Mouse (Mus musculus) 3134 (cell line): ENCODE data around the gene Gmpr.
A peak's percentile ranks its signal among the peaks of the same experiment; 100 is the strongest.

Source experiments
- DNase-seq: peaks from one replicate; pipeline ENCODE4 v3.0.0-alpha.2; 2011; ENCODE audit warnings: low spot score; ENCODE audit not compliant: insufficient read length; ENCODE audit errors: extremely low read depth

The Gmpr gene

GRCm38 (mm10) chr13:45538091-45538490 is 30.8 kb downstream of the Gmpr start:
- DNase-seq: no peak

- DNase-seq: no peak
These were observed 31.4 kb downstream of the Gmpr start for GRCm38 (mm10) chr13:45538532-45539204.

- DNase-seq: peak; percentile 28
These were observed 31.9 kb downstream of the Gmpr start for GRCm38 (mm10) chr13:45539205-45539568.

- no peak for DNase-seq
These were observed 38.7 kb downstream of the Gmpr start for GRCm38 (mm10) chr13:45545974-45546373.

- no peak for DNase-seq
These were observed 39.7 kb downstream of the Gmpr start for GRCm38 (mm10) chr13:45546946-45547345.

- no peak for DNase-seq
These were observed 40.3 kb downstream of the Gmpr start for GRCm38 (mm10) chr13:45547549-45547948.

GRCm38 (mm10) chr13:45553674-45554073 is 46.4 kb downstream of the Gmpr start:
- DNase-seq: no peak

- DNase-seq: no peak
These were observed 51.1 kb downstream of the Gmpr start for GRCm38 (mm10) chr13:45558367-45558766.

- DNase-seq: no peak
These were observed 52.0 kb downstream of the Gmpr start for GRCm38 (mm10) chr13:45559258-45559657.

GRCm38 (mm10) chr13:45560543-45560942 is 53.3 kb downstream of the Gmpr start:
- DNase-seq: no peak

- DNase-seq: no peak
These were observed 54.8 kb downstream of the Gmpr start for GRCm38 (mm10) chr13:45562011-45562410.

GRCm38 (mm10) chr13:45564946-45565345 is 57.7 kb downstream of the Gmpr start:
- no peak for DNase-seq

GRCm38 (mm10) chr13:45569932-45570331 is 62.7 kb downstream of the Gmpr start:
- DNase-seq: peak; percentile 39

- DNase-seq: peak; percentile 34
These were observed 64.6 kb downstream of the Gmpr start for GRCm38 (mm10) chr13:45571795-45572262.

- DNase-seq: no peak
These were observed 65.5 kb downstream of the Gmpr start for GRCm38 (mm10) chr13:45572768-45573167.

GRCm38 (mm10) chr13:45576185-45576584 is 68.9 kb downstream of the Gmpr start:
- DNase-seq: peak; percentile 79

- no peak for DNase-seq
These were observed 70.1 kb downstream of the Gmpr start for GRCm38 (mm10) chr13:45577366-45577765.

- peak; percentile 20 for DNase-seq
These were observed 70.5 kb downstream of the Gmpr start for GRCm38 (mm10) chr13:45577784-45578183.

GRCm38 (mm10) chr13:45579751-45580150 is 72.5 kb downstream of the Gmpr start:
- DNase-seq: no peak

GRCm38 (mm10) chr13:45582294-45582693 is 75.0 kb downstream of the Gmpr start:
- DNase-seq: no peak

- DNase-seq: no peak
These were observed 75.8 kb downstream of the Gmpr start for GRCm38 (mm10) chr13:45583061-45583460.

GRCm38 (mm10) chr13:45590898-45591297 is 83.7 kb downstream of the Gmpr start:
- DNase-seq: no peak

- no peak for DNase-seq
These were observed 86.7 kb downstream of the Gmpr start for GRCm38 (mm10) chr13:45593914-45594313.
